Mouse (Mus musculus) neural tube, embryonic 12.5 days (tissue): Measurements from ENCODE around the gene Bnipl. TPM values are rescaled to one million over a fixed set of nuclear protein-coding genes. Genes with fewer than 3 reads are reported as not detected.
A peak's percentile ranks its signal among the peaks of the same experiment; 100 is the strongest.

Experiments used
- ATAC-seq: fragments of 200-750 bp; cut with Nextera tagmentation; 2 replicates; pipeline ENCODE4 v1.8.0; 2017; ENCODE audit warnings: low read depth, mild to moderate bottlenecking, moderate TSS enrichment, moderate library complexity; ENCODE audit not compliant: low FRiP score
- H3K27ac ChIP-seq: fragments of 300-500 bp; sonication (generic); 2 replicates; pipeline ENCODE4 v1.5.1; 2016
- H3K27me3 ChIP-seq: fragments of 300-500 bp; sonication (generic); replicated peaks from 2 replicates; pipeline ENCODE4 v1.6.1; 2016; ENCODE audit warnings: mild to moderate bottlenecking
- H3K36me3 ChIP-seq: fragments of 300-500 bp; sonication (generic); 2 replicates; pipeline ENCODE4 v1.6.1; 2016; ENCODE audit warnings: mild to moderate bottlenecking
- H3K4me1 ChIP-seq: fragments of 300-500 bp; sonication (generic); 2 replicates; pipeline ENCODE4 v1.6.1; 2016
- H3K4me2 ChIP-seq: fragments of 300-500 bp; sonication (generic); replicated peaks from 2 replicates; pipeline ENCODE4 v1.6.1; 2016; ENCODE audit warnings: mild to moderate bottlenecking
- H3K4me3 ChIP-seq: fragments of 300-500 bp; sonication (generic); 2 replicates; pipeline ENCODE4 v1.5.1; 2016
- H3K9ac ChIP-seq: fragments of 300-500 bp; sonication (generic); 2 replicates; pipeline ENCODE4 v1.6.1; 2016; ENCODE audit warnings: mild to moderate bottlenecking
- H3K9me3 ChIP-seq: fragments of 300-500 bp; sonication (generic); 2 replicates; pipeline ENCODE4 v1.6.1; 2016; ENCODE audit warnings: mild to moderate bottlenecking
- WGBS: fragments of 180-500 bp; shearing (Covaris S2); methylation state at CpG from one replicate; pipeline ENCODE4 v1.1.7; 2016; 5-methylcytosine and 5-hydroxymethylcytosine counted together
- polyA plus RNA-seq: library from polyadenylated mRNA; unstranded; fragments of >200 nt; fragmentation: Nextera tagmentation; extraction: Ambion mirVana; gene quantifications from 2 replicates; pipeline ENCODE4 v1.2.1, GENCODE M21; 2016

Bnipl gene
- polyA plus RNA-seq, 1 experiment from 2014 or later: 0.28 TPM

DNA sequence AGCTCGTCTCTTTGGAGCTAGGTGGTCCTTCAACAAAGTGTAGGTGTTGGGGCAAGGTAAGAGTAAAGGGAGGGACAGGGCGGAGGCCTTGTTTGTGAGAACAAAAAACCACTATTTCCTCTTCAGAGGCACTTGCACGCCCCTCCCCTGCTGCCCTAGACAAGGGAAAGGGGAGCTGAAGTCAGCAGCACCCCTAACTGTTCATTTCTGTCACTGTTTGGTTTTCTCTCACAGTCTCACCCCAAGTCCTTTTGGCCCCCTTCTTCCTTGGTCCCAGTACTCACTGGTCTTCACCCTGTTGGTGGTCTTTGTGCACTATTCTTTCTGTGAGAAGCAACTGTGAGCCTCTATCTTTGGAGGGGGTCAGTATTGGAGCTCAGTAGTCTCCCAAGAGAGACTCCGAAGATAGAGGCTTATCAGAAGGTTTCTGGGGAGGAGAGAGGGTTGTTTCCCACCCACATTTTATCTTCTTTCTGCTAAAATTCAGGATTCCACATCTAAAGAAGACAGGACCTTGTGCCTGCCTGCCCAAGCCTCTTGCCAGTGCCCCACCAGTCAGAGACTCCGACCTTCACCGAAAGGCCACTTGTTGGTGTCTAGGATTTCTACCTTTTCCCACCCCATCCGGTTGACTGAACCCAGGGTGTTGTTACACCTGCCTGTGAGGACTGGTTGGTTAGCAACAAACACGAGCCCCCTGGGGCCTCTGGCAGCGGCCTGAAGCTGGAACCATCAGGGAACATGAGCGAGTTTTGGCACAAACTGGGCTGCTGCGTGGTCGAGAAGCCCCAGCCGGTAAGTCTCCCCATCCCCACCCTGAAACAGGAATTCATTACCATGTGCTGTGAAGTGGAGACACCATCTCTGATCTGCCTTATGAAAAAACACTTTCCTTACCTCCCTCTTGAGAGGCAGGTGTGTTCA, 19.4 kb downstream of the Bnipl start, which contains the start of gene Mllt11:
TSS of gene Mllt11 (minus strand) at position 874 of the 924 bp plus-strand sequence.
- WGBS: 86% methylated on average over 12 of the region's 13 CpGs
- H3K4me3 ChIP-seq: no peak within 1 kb of the TSS
- no peaks in the 10 kb centered on the region for H3K27me3 ChIP-seq
- no peak for ATAC-seq
- H3K9me3 ChIP-seq: no peaks in the 10 kb centered on the region
- peaks cover 50% of the 10 kb centered on the region for H3K36me3 ChIP-seq
- H3K4me2 ChIP-seq: peak within 1 kb of the TSS; percentile 87
- no peak within 1 kb of the TSS for H3K27ac ChIP-seq
- H3K4me1 ChIP-seq: peaks cover 31% of the 10 kb centered on the region
- peak within 1 kb of the TSS; percentile 45 for H3K9ac ChIP-seq

DNA sequence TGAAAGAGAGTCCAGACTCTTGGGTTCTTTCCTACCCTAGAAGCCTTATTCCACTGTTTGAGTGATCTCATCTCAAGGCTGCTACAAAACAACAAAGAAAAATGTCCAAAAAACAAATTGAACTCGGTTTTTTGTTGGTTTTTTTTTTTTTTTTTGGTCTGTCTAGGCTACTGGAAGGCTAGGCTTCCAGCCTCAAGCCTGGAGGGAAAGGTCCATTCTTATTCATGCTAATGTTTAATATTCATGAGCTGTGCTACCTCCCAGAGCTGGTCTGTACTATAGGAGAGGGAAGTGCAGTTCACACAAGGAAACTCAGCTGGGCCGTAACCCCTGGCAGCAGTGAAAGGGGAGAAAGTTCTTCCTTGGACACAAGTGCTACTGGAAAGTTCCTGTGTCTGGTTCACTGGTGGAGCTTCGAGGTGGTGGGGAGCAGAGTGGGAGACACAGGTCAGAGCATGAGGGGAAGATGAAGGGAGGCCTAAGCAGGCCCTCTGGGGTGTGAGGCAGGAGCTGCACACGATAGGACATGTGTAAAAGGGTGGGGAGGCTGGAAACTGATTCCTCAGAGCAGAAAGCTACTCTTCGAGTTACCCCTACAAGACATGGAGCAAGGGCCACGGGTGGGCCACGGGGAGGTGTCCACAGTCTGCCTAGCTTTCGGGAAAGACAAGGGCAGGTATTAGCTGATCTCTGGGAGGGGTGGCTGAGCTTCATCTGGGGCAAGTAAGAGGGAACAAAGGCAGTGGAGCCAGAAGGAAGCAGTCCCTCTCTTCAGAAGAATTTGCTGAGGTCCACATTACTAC, 20.3 kb downstream of the Bnipl start:
- 42% methylated on average over 8 of the region's 8 CpGs for WGBS
- Histone ChIP-seq H3K36me3 (peaks cover 44% of the 10 kb centered on the region), H3K4me1 (peaks cover 38% of the 10 kb centered on the region), H3K27ac (peak overlapping the region; percentile 95; the same call in 1 of the 2 replicates), H3K4me3 (peak overlapping the region; percentile 99), H3K9me3 (no peaks in the 10 kb centered on the region), H3K27me3 (no peaks in the 10 kb centered on the region), H3K4me2 (peak overlapping the region; percentile 87), H3K9ac (peak overlapping the region; percentile 98)
- ATAC-seq: no peak

DNA sequence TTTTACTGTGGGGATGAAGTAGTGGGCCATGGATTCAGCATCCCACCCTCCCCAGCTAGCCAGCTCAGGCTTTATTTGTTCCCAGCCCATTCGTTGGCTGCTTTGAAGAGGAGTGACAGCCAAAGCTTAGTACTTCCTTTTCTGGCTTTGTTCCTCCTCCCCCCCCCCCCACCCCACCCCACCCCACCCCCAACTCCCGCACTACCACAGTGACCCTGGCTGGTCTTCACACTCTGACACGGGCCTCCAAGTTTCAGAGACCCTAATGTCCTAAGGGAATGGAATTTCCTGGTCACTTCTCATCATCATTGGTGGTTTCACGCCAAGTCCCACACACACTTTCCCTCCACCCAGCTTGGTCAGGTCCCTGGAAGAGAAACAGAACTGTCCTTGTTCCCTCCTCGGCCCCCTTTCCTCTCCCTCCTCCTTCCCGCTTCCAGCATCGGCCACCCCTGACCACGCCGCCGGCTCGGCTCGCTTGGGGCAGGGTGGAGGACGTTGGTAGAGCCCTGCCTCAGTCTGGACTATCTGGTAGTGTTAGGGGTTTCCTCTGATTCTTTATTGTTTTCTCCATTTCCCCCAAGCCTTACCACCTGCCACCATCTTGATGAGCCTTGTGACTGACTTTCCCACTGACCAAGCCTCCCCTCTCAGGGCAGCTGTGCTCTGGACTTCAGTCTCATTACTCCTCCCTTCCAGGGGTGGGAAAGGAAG, 21.1 kb downstream of the Bnipl start:
- Histone ChIP-seq H3K4me3 (peak overlapping the region; percentile 99), H3K9me3 (no peaks in the 10 kb centered on the region), H3K4me1 (peaks cover 44% of the 10 kb centered on the region), H3K9ac (peak overlapping the region; percentile 98), H3K27ac (peak overlapping the region; percentile 95), H3K4me2 (peak overlapping the region; percentile 87), H3K36me3 (peaks cover 44% of the 10 kb centered on the region), H3K27me3 (no peaks in the 10 kb centered on the region)
- 1% methylated on average over 13 of the region's 13 CpGs for WGBS
- peak; percentile 10; the same call in 1 of the 2 replicates for ATAC-seq

DNA sequence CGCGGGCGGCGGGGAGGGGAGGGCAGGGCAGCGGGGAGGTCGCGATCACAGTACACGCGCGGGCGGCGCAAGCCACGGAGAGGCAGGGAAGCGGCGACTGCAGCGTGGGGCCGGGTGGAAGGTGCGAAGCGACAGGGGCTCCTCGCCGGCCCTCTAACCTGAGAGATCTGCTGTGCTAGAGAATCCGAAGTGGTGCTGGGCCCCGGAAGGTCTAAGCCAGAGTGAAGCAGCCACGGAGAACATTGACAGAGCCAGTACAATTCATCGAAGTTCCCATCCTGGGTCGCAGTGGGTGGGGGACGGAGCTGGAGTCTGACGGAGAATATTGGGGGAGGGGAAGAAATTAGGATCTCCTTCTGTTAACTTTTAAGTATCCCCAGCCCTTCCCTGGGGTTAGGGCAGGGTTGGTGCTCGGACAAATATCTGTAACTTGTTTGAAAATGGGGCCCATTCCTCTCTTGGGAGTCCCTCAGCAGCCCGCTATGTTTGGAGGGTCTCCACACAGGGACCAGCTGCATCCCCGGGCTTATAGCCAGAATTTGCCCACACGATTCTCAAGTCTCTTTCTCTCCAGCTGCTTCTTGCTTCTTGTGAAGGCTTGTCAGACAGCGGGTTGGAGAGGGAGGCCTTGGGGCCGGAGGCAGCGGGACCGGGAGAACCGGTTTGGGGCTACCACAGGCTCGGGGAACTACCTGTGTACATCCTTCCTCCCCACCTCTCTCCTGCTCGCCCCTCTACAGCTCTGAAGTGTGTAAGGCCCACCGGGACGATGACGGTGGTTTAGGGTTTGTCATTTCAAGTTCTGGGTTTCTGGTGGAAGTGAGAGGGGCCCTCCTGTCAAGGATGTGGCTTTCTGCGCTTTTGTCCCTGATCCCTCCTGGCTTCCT, 21.9 kb downstream of the Bnipl start:
- ATAC-seq: peak; percentile 11; the same call in 1 of the 2 replicates
- Histone ChIP-seq H3K9me3 (no peaks in the 10 kb centered on the region), H3K4me2 (peak overlapping the region; percentile 87), H3K9ac (peak overlapping the region; percentile 98), H3K4me3 (peak overlapping the region; percentile 99), H3K27me3 (no peaks in the 10 kb centered on the region), H3K36me3 (peaks cover 40% of the 10 kb centered on the region), H3K4me1 (peaks cover 51% of the 10 kb centered on the region), H3K27ac (peak overlapping the region; percentile 95)
- WGBS: under 1% methylated on average over 43 of the region's 43 CpGs

DNA sequence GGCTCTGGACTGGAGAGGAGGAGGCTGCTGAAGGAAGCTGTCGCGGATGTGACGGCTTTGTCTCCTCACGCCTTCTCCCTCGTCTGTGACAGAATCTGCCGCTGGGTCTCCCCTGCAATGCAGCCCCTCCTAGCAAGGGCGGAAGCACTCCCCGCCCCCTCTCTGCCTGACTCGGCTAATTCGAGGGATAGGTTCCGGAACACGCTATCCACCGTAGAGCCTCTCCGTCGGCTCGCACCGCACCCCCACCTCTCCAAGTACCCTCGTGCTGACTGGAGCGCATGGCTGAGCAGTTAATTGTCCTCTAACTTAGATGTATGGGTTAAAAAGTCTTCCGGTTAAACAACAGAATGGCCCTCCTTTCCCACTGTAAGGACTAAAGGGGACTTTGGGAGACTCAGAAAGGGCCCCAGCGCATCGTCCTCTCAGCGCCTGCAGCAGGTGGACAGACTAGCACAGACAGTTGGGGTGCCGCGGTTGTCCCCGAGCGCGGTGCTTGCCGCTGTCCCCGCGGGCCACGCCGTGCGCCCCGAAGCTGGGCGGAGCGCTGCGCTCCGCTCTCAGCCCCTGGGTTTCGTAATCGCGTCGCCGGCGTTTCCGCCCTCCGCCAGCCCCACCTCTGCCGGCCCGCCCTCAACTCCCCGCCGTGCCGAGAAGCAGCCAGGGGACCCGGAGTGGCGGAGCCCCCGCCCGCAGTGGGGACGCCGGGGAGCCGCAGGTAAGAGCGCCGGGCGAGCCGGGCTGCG, 22.7 kb downstream of the Bnipl start, which contains the start of gene Cdc42se1:
TSS of gene Cdc42se1 (plus strand) at position 585 of the 746 bp plus-strand sequence.
- peak within 1 kb of the TSS; percentile 87 for H3K4me2 ChIP-seq
- no peaks in the 10 kb centered on the region for H3K9me3 ChIP-seq
- peak within 1 kb of the TSS; percentile 98 for H3K9ac ChIP-seq
- H3K36me3 ChIP-seq: peaks cover 40% of the 10 kb centered on the region
- peak; percentile 90 for ATAC-seq
- peak within 1 kb of the TSS; percentile 95 for H3K27ac ChIP-seq
- H3K4me3 ChIP-seq: peak within 1 kb of the TSS; percentile 99
- H3K27me3 ChIP-seq: no peaks in the 10 kb centered on the region
- peaks cover 52% of the 10 kb centered on the region for H3K4me1 ChIP-seq
- under 1% methylated on average over 64 of the region's 64 CpGs for WGBS

DNA sequence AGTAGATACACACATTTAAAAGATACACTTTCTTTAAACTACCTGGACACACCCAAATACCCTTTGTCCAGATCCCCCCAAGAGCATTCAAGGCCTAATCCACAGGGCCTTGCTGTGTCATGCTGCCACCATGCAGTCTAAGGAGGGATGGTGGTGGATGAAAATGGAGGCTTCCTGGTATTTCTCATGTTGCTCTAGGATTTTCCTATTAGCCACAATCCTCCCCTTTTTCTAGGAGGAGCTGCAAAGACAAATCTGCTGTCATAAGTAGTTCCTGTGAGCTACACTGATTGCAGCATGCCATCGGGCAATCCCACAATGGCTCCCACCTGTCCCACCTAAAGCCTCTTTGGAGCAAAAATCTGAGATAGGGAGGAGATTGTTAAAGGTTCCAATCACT, 23.8 kb downstream of the Bnipl start:
- Histone ChIP-seq H3K27me3 (no peaks in the 10 kb centered on the region), H3K9ac (peak overlapping the region; percentile 98), H3K27ac (peak overlapping the region; percentile 95; the same call in 1 of the 2 replicates), H3K4me2 (peak overlapping the region; percentile 87), H3K9me3 (no peaks in the 10 kb centered on the region), H3K4me3 (peak overlapping the region; percentile 99), H3K36me3 (peaks cover 40% of the 10 kb centered on the region), H3K4me1 (peaks cover 52% of the 10 kb centered on the region)
- ATAC-seq: no peak
- WGBS: 26% methylated on average over 1 of the region's 1 CpGs

DNA sequence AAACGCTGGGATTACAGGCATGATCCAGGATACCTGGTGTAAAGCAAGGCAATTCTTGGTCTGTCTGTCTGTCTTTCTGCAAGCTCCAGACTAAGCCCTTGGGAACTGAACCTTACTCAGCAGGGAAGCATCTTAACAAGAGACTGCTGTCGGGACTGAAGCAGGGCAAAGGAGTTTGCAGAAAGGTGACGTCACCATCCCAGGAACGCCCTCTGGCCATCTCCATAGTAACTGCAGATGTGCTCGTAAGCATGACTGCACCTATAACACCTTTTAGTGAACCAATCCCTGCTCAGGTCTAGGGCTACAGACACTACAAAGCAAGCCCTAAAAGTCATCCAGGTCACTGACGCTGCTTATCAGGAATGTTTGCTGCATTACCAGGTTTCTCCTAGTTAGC, 26.7 kb downstream of the Bnipl start:
- Histone ChIP-seq H3K27me3 (no peaks in the 10 kb centered on the region), H3K4me1 (peaks cover 24% of the 10 kb centered on the region), H3K4me3 (no peak overlapping the region), H3K27ac (no peak overlapping the region), H3K9ac (no peak overlapping the region), H3K4me2 (peak overlapping the region; percentile 39; the same call in 1 of the 2 replicates), H3K36me3 (peaks cover 57% of the 10 kb centered on the region), H3K9me3 (no peaks in the 10 kb centered on the region)
- no peak for ATAC-seq
- WGBS: 38% methylated on average over 6 of the region's 6 CpGs

DNA sequence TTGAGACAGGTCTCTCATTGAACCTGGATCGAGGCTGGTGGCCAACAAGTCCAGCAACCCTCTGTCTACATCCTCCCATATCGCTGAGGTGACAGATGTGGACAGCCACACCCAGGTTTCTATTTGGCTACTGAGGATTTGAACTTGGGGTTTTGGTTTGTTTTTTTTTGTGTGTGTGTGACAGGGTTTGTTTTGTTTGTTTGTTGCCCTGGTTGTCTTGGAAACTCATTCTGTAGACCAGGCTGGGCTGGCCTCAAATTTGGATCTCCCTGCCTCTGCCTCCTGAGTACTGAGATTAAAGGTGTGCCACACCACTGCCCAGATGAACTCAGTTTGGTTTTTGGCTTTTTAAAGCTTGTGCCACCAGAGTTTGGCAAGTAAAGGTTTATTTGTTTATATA, 28.0 kb downstream of the Bnipl start:
- no peak overlapping the region for H3K27ac ChIP-seq
- no peak overlapping the region for H3K4me2 ChIP-seq
- H3K9ac ChIP-seq: no peak overlapping the region
- H3K27me3 ChIP-seq: no peaks in the 10 kb centered on the region
- 97% methylated on average over 2 of the region's 2 CpGs for WGBS
- H3K36me3 ChIP-seq: peaks cover 66% of the 10 kb centered on the region
- H3K4me3 ChIP-seq: no peak overlapping the region
- peaks cover 29% of the 10 kb centered on the region for H3K4me1 ChIP-seq
- no peaks in the 10 kb centered on the region for H3K9me3 ChIP-seq
- ATAC-seq: no peak

DNA sequence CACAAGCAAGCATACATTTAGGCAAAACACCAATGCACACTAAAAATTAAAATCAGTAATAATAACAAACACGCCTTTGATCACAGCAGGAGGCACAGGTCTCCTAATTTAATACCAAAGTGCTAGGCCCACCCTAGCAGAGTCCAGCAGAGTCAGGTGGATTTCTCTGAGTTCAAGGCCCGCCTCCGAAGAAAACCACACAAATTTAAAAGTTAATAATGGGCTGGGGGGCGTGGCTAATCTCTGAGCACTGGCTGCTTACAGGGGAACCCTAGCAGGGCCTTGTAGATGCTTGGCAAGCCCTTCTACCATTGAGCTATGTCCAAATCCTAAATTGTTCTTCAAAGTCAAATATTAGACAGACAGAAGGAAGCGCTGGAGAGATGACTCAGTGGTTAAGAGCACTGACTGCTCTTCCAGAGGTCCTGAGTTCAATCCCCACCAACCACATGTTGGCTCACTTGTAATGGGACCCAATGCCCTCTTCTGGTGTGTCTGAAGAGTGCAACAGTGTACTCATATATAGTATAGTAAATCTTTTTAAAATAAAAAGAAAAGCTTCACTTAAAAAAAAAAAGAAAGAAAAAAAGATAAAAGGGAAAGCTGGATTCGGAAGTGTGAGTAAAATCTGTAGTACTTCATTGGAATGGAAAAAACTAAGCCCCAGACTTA, 32.4 kb downstream of the Bnipl start:
- Histone ChIP-seq H3K27ac (peak overlapping the region; percentile 81; the same call in 1 of the 2 replicates), H3K27me3 (no peaks in the 10 kb centered on the region), H3K4me3 (peak overlapping the region; percentile 69; the same call in 1 of the 2 replicates), H3K36me3 (peaks cover 60% of the 10 kb centered on the region), H3K4me1 (peaks cover 11% of the 10 kb centered on the region; the same call in 1 of the 2 replicates), H3K4me2 (peak overlapping the region; percentile 66), H3K9ac (0 out of 2 replicates have a peak overlapping the region, but pooled peaks have one; percentile 86), H3K9me3 (no peaks in the 10 kb centered on the region)
- no peak for ATAC-seq
- 76% methylated on average over 6 of the region's 6 CpGs for WGBS
